Mouse (Mus musculus) liver, embryonic 16.5 days (tissue): ENCODE data around the gene Phf2. TPM values are rescaled to one million over a fixed set of nuclear protein-coding genes. Genes with fewer than 3 reads are reported as not detected.
A peak's percentile ranks its signal among the peaks of the same experiment; 100 is the strongest.

Experiments
- ATAC-seq: fragments of 200-750 bp; cut with Nextera tagmentation; 2 replicates; pipeline ENCODE4 v1.8.0; 2017; ENCODE audit warnings: low read depth, mild to moderate bottlenecking, moderate number of reproducible peaks, moderate library complexity
- H3K27ac ChIP-seq: fragments of 300-500 bp; sonication (generic); 2 replicates; pipeline ENCODE4 v1.5.1; 2014; ENCODE audit warnings: mild to moderate bottlenecking, low read length
- H3K27me3 ChIP-seq: fragments of 300-500 bp; sonication (generic); 2 replicates; pipeline ENCODE4 v1.6.1; 2014; ENCODE audit warnings: low read depth, low read length, mixed read lengths; ENCODE audit not compliant: control insufficient read depth, insufficient read depth
- H3K36me3 ChIP-seq: fragments of 300-500 bp; sonication (generic); 2 replicates; pipeline ENCODE4 v1.6.1; 2014; ENCODE audit warnings: mild to moderate bottlenecking; ENCODE audit not compliant: control insufficient read depth, insufficient read depth
- H3K4me1 ChIP-seq: fragments of 300-500 bp; sonication (generic); 2 replicates; pipeline ENCODE4 v1.6.1; 2014; ENCODE audit warnings: low read depth, low read length, mixed read lengths; ENCODE audit not compliant: control insufficient read depth
- H3K4me2 ChIP-seq: fragments of 300-500 bp; sonication (generic); 2 replicates; pipeline ENCODE4 v1.6.1; 2014; ENCODE audit warnings: low read depth, low read length, mixed read lengths
- H3K4me3 ChIP-seq: fragments of 300-500 bp; sonication (generic); 2 replicates; pipeline ENCODE4 v1.5.1; 2014; ENCODE audit warnings: low read depth, mild to moderate bottlenecking, low read length
- H3K9ac ChIP-seq: fragments of 300-500 bp; sonication (generic); 2 replicates; pipeline ENCODE4 v1.6.1; 2014; ENCODE audit warnings: low read depth, low read length
- H3K9me3 ChIP-seq: fragments of 300-500 bp; sonication (generic); replicated peaks from 2 replicates; pipeline ENCODE4 v1.6.1; 2016; ENCODE audit warnings: low read length; ENCODE audit not compliant: control insufficient read depth
- WGBS: fragments of 180-500 bp; shearing (Covaris S2); extraction: QIAGEN DNeasy Blood & Tissue Kit; methylation state at CpG from one replicate; pipeline ENCODE4 v1.1.7; 2014; ENCODE audit not compliant: insufficient replicate concordance; 5-methylcytosine and 5-hydroxymethylcytosine counted together
- polyA plus RNA-seq: library from polyadenylated mRNA; unstranded; fragments of >200 nt; fragmentation: Nextera tagmentation; extraction: Ambion mirVana; gene quantifications from 2 replicates; pipeline ENCODE4 v1.2.1, GENCODE M21; 2015

The Phf2 gene
- polyA plus RNA-seq, 1 experiment from 2014 or later = 1.7 TPM

GRCm38 (mm10) chr13:48782727-48783725, 87.9 kb downstream of the Phf2 start:
- Histone ChIP-seq H3K27me3 (no peaks in the 10 kb centered on the region), H3K4me1 (no peaks in the 10 kb centered on the region), H3K4me2 (no peak overlapping the region), H3K27ac (no peak overlapping the region), H3K9me3 (no peaks in the 10 kb centered on the region), H3K36me3 (no peaks in the 10 kb centered on the region), H3K9ac (no peak overlapping the region), H3K4me3 (no peak overlapping the region)
- WGBS = 35% methylated on average over 27 of the region's 27 CpGs
- ATAC-seq = peak; percentile 75

DNA sequence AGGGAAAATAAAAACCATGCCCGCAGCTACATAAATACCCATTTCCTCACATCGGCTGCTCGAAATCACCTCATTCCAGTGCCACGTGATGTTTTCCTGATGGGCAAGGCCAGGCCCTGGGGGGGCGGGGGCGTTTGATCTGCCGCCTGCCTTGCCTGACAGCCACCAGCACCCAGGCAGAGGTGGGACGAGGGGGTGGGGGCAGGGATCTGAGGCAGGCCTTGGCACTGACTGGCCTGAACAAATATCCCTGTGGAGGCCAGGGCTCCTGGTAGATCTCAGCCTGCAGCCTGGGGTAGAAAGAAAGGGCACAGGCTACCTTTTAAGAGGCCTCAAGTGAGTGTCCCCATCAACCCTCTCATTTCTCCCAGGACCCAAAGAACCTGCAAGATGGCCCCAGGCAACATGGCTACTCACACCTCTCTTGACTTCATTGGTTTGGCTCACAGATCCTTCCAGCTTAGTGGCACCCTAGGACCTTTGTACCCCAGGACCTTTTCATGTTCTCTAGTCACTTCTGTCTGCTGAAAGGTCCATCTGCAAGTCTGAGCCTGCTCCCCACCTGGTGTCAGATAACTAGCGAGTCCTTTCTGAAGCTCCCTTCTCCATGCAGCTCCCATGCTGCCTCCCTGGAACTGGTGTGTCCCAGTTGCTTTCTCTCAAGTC, 90.4 kb downstream of the Phf2 start:
- WGBS = 55% methylated on average over 9 of the region's 9 CpGs
- Histone ChIP-seq H3K4me1 (no peaks in the 10 kb centered on the region), H3K27me3 (no peaks in the 10 kb centered on the region), H3K9me3 (no peaks in the 10 kb centered on the region), H3K9ac (no peak overlapping the region), H3K4me2 (no peak overlapping the region), H3K27ac (no peak overlapping the region), H3K4me3 (no peak overlapping the region), H3K36me3 (no peaks in the 10 kb centered on the region)
- ATAC-seq = no peak

DNA sequence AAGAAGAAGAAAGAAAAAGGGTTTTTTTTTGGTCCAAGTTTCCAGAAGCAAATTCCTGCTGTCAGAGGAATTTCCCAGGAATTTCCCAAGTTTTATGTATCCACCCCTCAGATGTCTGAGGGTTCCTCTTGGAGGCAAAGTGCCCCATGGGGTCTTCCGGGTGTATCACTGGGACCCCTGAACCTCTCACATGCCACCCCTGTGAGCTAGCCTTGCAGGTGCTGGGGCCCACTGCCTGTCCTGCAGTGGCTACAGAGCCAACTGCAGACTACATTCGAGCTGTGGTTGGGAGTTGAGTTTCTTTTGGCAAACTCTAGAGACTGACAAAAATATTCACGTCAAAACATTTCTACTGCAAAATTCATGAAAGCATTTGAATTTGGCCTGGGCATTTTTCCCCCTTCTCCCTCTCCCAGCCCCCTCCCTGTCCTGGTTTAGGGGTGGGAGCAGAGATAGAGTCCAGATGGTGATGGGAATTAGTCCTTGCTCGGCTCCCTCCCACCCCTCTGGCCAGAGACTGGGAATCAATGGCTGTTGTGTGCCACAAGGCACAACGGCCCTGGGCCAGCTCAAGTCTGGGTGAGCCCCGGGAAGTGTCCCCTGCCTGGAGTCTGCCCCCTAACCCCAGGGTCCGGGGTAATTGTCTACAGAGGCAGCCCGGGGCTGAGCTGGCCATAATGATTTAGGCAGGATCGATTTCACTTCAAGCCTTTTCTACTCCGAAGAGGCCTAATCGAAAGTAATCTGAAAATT, 91.2 kb downstream of the Phf2 start:
- H3K4me3 ChIP-seq = no peak overlapping the region
- ATAC-seq = no peak
- H3K9me3 ChIP-seq = no peaks in the 10 kb centered on the region
- H3K4me2 ChIP-seq = no peak overlapping the region
- no peak overlapping the region for H3K9ac ChIP-seq
- 47% methylated on average over 11 of the region's 11 CpGs for WGBS
- H3K27me3 ChIP-seq = no peaks in the 10 kb centered on the region
- H3K4me1 ChIP-seq = no peaks in the 10 kb centered on the region
- no peak overlapping the region for H3K27ac ChIP-seq
- H3K36me3 ChIP-seq = no peaks in the 10 kb centered on the region

DNA sequence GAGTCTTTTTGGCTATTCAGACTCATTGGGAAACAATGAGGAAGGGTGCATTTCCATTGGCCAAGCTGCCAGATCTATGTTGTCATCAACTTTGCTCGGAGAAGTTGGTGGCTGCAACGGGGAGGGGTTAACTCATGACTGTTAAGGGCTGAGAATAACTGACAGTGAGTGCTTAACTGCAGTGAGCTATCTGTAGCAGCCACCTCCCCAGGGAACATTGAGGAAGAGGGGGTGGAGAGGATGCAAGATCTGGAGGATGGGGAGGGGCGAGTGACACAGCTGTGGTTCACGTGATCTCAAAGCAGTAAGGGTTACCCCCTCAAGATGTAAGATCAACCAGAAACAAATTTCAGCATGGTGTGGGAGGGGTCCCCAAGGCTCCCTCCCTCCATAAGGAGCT, 92.8 kb downstream of the Phf2 start:
- WGBS = 31% methylated on average over 4 of the region's 4 CpGs
- Histone ChIP-seq H3K36me3 (no peaks in the 10 kb centered on the region), H3K4me2 (no peak overlapping the region), H3K4me3 (no peak overlapping the region), H3K9me3 (no peaks in the 10 kb centered on the region), H3K27ac (no peak overlapping the region), H3K27me3 (no peaks in the 10 kb centered on the region), H3K4me1 (no peaks in the 10 kb centered on the region), H3K9ac (no peak overlapping the region)
- no peak for ATAC-seq

DNA sequence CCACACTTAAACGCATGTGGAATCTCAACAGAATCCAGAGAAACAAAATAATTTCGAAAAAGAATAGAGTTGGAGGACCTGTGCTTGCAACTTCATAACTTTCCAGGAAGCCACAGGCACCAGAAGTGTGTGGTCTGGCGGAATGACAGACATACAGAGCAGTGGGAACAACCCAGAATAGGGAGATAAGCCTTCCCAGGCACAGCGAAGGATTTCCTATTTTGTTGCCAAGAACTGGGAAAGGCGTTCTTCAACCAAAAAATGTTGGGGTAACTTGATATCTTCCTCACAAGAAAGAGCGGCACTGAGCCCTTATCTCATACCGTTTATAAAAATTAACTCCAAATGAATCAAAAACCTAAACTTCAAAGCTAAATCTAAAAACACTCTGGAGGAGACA, 96.4 kb downstream of the Phf2 start:
- Histone ChIP-seq H3K4me3 (no peak overlapping the region), H3K9me3 (no peaks in the 10 kb centered on the region), H3K27me3 (no peaks in the 10 kb centered on the region), H3K4me1 (no peaks in the 10 kb centered on the region), H3K27ac (no peak overlapping the region), H3K4me2 (no peak overlapping the region), H3K36me3 (no peaks in the 10 kb centered on the region), H3K9ac (no peak overlapping the region)
- ATAC-seq = no peak
- WGBS = 52% methylated on average over 7 of the region's 7 CpGs

DNA sequence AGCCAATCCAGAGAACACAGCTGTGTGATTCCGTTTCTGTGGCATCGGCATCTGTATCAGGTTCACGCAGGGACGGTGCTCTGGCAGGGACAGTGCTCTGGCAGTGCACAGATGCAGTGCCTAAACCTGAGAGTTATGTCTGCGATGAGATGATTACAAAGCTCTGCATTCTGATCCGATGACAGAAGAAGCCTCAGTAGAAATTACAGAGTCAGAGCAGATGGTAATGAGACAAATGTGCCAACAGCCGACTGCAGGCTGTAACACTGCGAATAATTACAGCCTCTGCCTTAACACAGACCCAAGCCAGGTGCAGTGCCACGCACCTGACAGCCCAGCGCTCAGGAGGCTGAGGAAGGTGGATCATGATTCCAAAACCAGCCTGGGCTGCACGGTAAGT, 102.8 kb downstream of the Phf2 start:
- no peak overlapping the region for H3K27ac ChIP-seq
- ATAC-seq = no peak
- no peaks in the 10 kb centered on the region for H3K4me1 ChIP-seq
- no peaks in the 10 kb centered on the region for H3K36me3 ChIP-seq
- H3K9ac ChIP-seq = no peak overlapping the region
- H3K9me3 ChIP-seq = no peaks in the 10 kb centered on the region
- H3K4me3 ChIP-seq = no peak overlapping the region
- no peak overlapping the region for H3K4me2 ChIP-seq
- WGBS = 68% methylated on average over 11 of the region's 11 CpGs
- no peaks in the 10 kb centered on the region for H3K27me3 ChIP-seq

GRCm38 (mm10) chr13:48763701-48764245, 107.1 kb downstream of the Phf2 start:
- no peak for ATAC-seq
- Histone ChIP-seq H3K4me2 (no peak overlapping the region), H3K27ac (no peak overlapping the region), H3K4me3 (no peak overlapping the region), H3K36me3 (no peaks in the 10 kb centered on the region), H3K9ac (no peak overlapping the region), H3K4me1 (no peaks in the 10 kb centered on the region), H3K27me3 (no peaks in the 10 kb centered on the region), H3K9me3 (no peaks in the 10 kb centered on the region)
- 51% methylated on average over 11 of the region's 11 CpGs for WGBS

- ATAC-seq = no peak
- H3K9ac ChIP-seq = no peak overlapping the region
- no peak overlapping the region for H3K27ac ChIP-seq
- WGBS = 60% methylated on average over 8 of the region's 8 CpGs
- no peaks in the 10 kb centered on the region for H3K4me1 ChIP-seq
- no peaks in the 10 kb centered on the region for H3K9me3 ChIP-seq
- no peak overlapping the region for H3K4me2 ChIP-seq
- H3K36me3 ChIP-seq = no peaks in the 10 kb centered on the region
- H3K27me3 ChIP-seq = no peaks in the 10 kb centered on the region
- H3K4me3 ChIP-seq = no peak overlapping the region
Observed at GRCm38 (mm10) chr13:48760855-48761436, 110.0 kb downstream of the Phf2 start.
